Mouse (Mus musculus) ovary, adult 10 weeks (tissue): ENCODE measurements around the gene Gm20929. TPM values are rescaled to one million over a fixed set of nuclear protein-coding genes. Genes with fewer than 3 reads are reported as not detected.

ENCODE experiments used
- polyA plus RNA-seq: library from polyadenylated mRNA; stranded (reverse); fragments of 350-450 nt; fragmentation: Illumina TruSeq; extraction: RNeasy Lipid Tissue Mini Kit (QIAGEN cat#74804); gene quantifications from one replicate; pipeline ENCODE4 v1.2.3, GENCODE M21; 2014

The Gm20929 gene
- polyA plus RNA-seq = not detected

GRCm38 (mm10) chrY:53843649-53844048 is at the start of gene Gm20929:
Gene Gm20929, plus strand, starts transcription at chrY:53843949.

